Mouse (Mus musculus) neutrophil, adult 5-6 weeks (primary cell): ENCODE measurements around the gene Cep112. TPM values are rescaled to one million over a fixed set of nuclear protein-coding genes. Genes with fewer than 3 reads are reported as not detected.
"Not testable (repeated sequence)": the region's sequence is repeated elsewhere in the genome, so short reads cannot be mapped to it uniquely, and the experiment has no call there.

Source experiments
- ATAC-seq: fragments of 151-379, 151-347 bp; 2 replicates; pipeline ENCODE4 v1.8.0; 2017; ENCODE audit warnings: mild to moderate bottlenecking, moderate TSS enrichment; ENCODE audit not compliant: insufficient number of reproducible peaks, poor library complexity, low FRiP score, severe bottlenecking; ENCODE audit errors: extremely low read depth
- total RNA-seq: library from RNA; stranded (forward); fragments of 200-1000 nt; gene quantifications from 2 replicates; pipeline ENCODE4 v1.2.3, GENCODE M21; 2017

Gene Cep112
- total RNA-seq, 1 experiment from 2014 or later = 0.58 TPM

DNA sequence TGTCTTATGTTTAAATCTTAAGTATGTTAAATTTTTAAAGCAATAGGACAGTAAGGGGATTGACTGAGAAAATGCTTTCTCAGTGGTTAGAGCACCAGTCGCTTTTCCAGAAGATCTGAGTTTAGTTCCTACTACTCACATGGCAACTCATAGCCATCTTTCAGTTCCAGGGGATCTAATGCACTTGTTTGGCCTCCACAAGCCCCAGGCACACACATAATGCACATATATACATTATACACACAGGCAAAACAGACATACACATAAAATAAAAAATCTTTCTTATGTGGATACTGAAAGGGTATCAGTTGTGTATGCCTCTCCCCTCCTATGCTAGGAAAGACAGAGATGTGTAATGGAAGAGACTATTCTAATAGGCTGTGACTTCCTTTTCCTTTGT, 426.8 kb downstream of the Cep112 start:
- no peak for ATAC-seq

DNA sequence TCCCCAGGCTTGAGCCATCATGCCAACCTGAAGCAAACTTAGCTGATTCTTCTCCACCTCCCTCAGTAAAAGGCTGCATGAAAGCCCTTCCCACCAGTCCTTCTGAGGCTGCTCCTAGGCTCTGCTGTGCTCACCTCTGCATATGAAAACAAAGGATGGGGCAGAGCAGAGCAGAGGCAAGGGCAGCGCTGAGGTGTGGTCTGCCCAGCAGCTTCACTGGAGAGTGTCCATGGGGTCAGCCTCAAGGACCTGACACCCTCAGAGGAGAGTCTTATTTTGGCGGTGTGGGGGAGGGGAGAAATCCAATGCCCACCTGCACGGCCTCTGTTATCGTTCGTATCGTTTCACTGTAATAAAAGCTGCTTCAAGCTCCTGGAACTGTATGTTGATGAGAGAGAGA, 432.3 kb downstream of the Cep112 start:
- no peak for ATAC-seq

DNA sequence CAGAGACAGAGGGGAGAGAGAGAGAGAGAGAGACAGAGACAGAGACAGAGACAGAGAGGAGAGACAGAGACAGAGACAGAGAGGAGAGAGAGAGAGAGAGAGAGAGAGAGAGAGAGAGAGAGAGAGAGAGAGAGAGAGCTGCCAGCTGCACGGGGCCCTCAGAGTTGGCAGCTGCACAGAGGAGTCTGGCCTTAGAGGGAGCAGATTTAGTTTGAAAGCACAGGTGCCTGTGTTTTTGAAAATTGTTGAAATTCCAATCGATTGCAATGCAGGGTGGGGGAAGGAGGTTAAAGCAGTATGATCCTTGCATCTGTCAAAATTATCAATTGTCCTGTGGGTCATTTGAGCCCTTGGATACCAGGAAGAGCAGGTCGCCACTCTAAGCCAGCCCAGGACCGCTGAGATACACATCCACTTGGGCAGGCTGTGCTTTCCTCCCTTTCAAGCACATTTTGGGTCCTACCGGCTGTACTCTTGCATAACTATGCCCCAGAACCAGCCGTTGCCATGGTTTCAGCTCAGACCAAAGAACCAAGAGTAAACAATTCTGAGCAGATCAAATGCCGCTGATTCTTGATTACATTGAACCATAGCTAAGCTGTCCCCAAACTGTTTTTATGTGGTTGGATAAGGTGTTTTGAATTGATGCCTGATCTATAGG, 432.8 kb downstream of the Cep112 start:
- ATAC-seq = no peak

GRCm38 (mm10) chr11:108858339-108858804, 433.4 kb downstream of the Cep112 start:
- no peak for ATAC-seq

DNA sequence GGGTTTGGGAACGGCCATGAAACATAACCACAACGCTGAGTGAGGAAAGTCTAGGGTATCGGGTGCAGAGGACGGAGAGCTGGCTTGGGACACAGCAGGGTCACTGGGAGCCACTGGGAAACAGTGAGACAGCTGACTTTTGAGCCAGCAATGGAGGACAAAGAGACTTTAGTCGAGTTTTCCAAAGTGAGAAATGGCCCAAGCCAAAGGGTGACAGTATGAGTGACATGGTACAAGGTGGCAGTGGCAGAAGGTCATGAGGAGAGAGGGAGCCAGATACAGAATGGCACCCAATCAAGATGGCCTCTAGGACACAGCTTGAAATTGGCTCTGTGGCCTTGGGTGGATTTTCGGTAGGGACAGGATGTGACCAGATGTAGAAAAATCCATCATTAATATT, 433.9 kb downstream of the Cep112 start:
- ATAC-seq = no peak

DNA sequence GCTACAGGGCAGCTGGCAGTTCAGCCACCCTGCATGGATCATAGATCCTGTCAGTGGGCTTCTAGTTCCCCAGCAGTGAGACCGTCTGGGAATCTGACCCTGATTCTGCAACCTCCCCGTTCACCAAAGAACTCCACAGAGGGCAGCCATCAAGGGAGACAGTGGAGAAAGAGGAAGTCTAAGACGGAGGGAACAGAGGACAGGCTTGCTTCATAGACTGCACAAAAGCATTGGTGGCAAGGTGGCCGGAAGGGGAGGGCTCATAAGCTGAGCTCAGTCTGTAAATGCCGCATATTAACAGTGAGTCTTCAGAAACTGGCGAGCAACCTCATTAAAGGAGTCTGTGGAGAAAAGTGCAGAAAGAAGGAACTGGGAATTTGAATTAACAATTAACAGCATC, 437.4 kb downstream of the Cep112 start:
- no peak for ATAC-seq

- no peak for ATAC-seq
These were observed 440.8 kb downstream of the Cep112 start for GRCm38 (mm10) chr11:108865746-108866145.

- no peak for ATAC-seq
These were observed 442.5 kb downstream of the Cep112 start for GRCm38 (mm10) chr11:108867538-108867937.

DNA sequence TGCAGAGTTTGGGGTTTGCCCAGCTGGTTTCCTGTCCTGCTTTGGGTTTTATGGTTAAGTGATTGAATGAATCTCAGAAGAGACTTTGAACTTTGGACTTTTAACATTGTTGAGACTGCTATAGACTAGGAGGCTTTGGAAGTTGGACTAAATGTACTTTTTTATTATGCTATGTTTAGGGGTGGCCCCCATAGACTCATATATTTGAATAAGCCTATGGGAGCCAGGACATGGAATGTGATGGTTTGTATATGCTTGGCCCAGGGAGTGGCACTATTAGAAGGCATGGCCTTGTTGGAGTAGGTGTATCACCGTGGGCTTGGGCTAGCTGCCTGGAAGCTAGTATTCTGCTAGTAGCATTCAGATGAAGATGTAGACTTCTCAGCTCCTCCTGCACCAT, 446.3 kb downstream of the Cep112 start:
- ATAC-seq = not testable (repeated sequence)

DNA sequence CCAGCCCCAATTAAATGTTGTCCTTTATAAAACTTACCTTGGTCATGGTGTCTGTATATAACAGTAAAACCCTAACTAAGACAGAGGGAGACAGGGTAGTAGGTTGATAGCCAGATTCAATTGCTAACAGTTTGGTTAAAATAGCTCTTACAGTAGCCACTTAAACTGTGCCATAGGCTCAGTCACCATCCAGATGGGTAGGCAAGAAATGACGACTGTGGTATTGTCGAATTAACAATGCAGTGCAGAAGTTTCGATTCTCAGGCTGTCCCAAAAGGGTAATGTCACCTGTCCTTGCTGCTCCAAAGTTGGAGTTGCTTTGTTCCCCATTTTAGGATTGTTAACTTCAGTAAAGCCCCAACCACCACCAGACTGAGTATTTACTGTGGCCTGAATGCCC, 446.8 kb downstream of the Cep112 start:
- no peak for ATAC-seq

DNA sequence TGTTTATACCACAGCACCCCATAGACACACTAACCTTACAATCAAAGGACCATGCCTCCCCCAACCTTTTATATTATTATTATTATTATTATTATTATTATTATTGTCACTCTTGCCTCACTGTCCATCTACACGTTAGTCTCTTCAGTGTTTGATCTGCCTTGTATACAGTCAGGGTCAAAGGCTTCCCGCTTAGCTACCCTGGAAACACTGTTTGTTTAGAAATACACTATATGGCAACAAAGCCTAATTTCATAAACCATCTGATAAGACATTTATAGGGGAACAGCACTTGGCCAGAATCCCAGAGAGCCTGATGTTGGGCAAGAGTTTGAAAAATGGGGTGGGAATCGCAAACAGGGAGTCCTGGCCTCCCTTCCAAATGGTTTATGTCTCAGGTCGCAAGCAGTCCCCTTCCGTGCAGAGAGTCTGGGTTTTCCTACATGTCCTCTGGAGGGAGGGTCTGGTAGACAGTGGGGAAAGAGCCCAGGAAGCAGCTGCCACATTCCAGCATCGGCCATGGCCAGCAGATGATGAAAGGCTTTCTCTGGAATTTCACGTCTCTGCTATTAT, 451.7 kb downstream of the Cep112 start:
- no peak for ATAC-seq

DNA sequence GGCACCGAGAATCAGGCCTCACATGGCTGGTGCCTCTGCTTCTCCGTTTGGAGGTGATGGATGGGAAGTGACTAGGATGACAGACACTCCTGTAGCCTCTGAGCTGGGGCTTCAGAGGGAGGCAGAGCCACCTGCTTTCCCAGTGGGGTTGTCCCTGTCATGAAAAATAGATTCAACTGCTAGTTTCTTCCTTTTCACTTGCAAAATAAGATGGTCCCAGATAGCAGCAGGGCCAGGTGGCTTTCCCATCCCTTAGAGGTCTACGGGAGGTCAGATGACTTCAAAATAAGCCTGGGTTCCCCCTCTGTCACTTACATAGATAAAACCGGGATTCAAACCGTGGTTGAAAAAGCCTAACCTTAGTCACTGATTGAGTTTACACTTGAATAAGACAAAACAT, 452.5 kb downstream of the Cep112 start:
- ATAC-seq = no peak

DNA sequence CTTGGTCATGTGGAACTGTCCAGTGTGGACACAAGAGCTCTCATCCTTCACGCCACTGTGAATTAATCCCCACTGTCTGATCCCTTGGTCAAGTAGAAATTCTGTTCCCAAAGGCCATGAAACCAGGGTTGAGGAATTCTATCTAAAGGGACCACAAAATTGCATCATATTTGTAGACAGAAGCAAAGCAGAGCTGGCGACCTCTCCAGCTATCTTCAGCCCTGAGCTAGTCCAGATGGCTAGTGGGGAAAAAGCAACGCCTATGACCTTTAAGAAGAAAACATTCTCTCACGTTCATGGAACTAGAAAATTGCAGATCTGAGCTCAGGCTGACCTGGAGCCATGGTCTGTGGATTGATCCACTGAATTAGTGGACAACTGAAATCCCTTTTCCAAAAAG, 455.6 kb downstream of the Cep112 start:
- no peak for ATAC-seq

GRCm38 (mm10) chr11:108881662-108882061, 456.7 kb downstream of the Cep112 start:
- no peak for ATAC-seq

DNA sequence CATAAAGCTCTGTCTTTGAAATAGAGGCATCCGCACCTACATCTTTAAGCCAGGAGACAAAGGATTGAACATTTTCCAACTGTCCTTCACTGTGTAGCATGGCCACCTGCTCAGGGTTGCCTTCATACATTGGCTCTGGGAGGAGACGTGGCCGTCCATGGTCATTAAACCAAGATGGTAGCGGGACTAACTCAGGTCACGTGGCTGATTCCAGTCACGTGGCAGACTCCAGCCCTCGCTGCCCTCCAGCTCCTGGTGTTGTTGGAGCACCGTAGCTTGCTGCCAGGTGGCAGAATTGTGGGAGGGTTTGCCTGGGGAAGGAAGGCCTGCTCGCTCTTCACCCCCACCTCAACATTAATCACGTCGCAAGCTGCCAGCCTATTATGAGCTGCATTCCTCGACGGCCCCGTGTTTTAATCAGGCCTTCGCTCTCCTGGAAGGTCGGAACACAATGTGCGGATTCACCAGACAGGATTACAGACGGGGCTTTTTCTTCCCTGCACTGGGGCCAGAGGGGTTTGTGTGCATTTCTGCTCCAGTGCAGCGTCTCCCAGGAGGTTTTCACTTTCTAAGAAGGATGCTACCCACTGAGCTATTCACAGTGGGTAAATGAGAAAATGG, 460.4 kb downstream of the Cep112 start:
- no peak for ATAC-seq

GRCm38 (mm10) chr11:108886060-108886459, 461.1 kb downstream of the Cep112 start:
- ATAC-seq = no peak

- no peak for ATAC-seq
These were observed 464.1 kb downstream of the Cep112 start for GRCm38 (mm10) chr11:108889121-108889520.

GRCm38 (mm10) chr11:108890544-108890943, 465.6 kb downstream of the Cep112 start:
- ATAC-seq = no peak

- ATAC-seq = no peak
These were observed 466.3 kb downstream of the Cep112 start for GRCm38 (mm10) chr11:108891111-108891870.

DNA sequence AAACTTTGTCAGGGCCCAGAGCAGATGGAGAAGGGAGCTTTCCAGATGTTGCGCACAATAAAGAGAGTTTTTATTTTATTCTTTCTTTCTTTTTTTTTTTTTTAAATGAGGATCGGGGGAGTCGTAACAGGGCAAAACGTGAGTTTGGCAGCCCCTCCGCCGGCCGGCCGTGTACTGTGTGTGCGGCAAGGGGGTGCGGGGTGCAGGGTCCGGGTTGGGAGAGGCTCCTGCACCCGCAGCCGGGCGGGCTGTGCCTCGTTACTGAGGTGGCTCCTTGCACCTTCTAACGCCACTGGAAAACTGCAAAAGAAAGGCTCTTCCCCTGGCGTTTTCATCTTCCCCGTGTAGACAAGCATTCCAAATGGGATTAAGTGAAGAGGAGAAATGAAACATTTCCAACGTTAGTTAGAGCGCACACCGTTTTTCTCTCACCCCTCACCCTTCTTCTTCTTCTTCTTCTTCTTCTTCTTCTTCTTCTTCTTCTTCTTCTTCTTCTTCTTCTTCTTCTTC, 466.9 kb downstream of the Cep112 start:
- no peak for ATAC-seq
